Mouse (Mus musculus) liver, adult 2 months (tissue): ENCODE results near the gene Gm45713.

ENCODE experiments used
- CTCF ChIP-seq: fragments of 200-500 bp; IDR thresholded peaks from 2 replicates; pipeline ENCODE4 v1.5.1; 2011; ENCODE audit warnings: low read depth, low read length, control low read depth
- POLR2A ChIP-seq: fragments of 200-500 bp; IDR thresholded peaks from 2 replicates; pipeline ENCODE4 v1.6.1; 2011; ENCODE audit warnings: low read length, control low read depth; ENCODE audit not compliant: insufficient read depth; ENCODE audit errors: extremely low read depth

DNA sequence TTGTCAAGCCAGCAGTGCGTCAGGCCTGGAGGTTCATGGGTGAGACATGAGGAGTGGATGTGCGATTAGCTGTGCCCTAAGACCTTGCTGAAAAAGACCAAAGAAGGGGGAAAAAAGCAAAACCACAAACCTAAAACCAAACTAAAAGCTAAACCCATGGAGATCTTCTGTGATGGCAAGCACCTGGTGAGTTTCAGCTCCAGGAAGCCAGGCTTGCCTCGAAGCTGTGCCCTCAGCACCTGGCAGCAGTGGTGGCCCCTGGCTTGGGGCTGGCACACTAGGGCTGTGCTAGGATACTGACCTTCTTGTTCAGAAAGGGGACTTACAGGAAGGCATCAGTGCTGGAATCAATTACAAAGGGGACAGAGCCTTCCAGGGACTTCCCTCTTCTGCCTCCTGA is 5.3 kb upstream of the Gm45713 start:
- no peak for TF ChIP-seq POLR2A
- TF ChIP-seq CTCF, result no peak
